Mouse (Mus musculus) midbrain, embryonic 12.5 days (tissue): ENCODE results near the gene Cxcl1. TPM values are rescaled to one million over a fixed set of nuclear protein-coding genes. Genes with fewer than 3 reads are reported as not detected.

Source experiments
- ATAC-seq: fragments of 200-750 bp; cut with Nextera tagmentation; 2 replicates; pipeline ENCODE4 v1.8.0; 2017; ENCODE audit warnings: low read depth, moderate TSS enrichment, moderate library complexity; ENCODE audit not compliant: low FRiP score
- H3K27ac ChIP-seq: fragments of 300-500 bp; sonication (generic); replicated peaks from 2 replicates; pipeline ENCODE4 v1.5.1; 2016; ENCODE audit warnings: mild to moderate bottlenecking
- H3K27me3 ChIP-seq: fragments of 300-500 bp; sonication (generic); 2 replicates; pipeline ENCODE4 v1.6.1; 2016; ENCODE audit warnings: mild to moderate bottlenecking
- H3K36me3 ChIP-seq: fragments of 300-500 bp; sonication (generic); 2 replicates; pipeline ENCODE4 v1.6.1; 2016
- H3K4me1 ChIP-seq: fragments of 300-500 bp; sonication (generic); 2 replicates; pipeline ENCODE4 v1.6.1; 2016
- H3K4me2 ChIP-seq: fragments of 300-500 bp; sonication (generic); replicated peaks from 2 replicates; pipeline ENCODE4 v1.6.1; 2016; ENCODE audit warnings: mild to moderate bottlenecking, moderate library complexity
- H3K4me3 ChIP-seq: fragments of 300-500 bp; sonication (generic); 2 replicates; pipeline ENCODE4 v1.5.1; 2016; ENCODE audit warnings: mild to moderate bottlenecking
- H3K9ac ChIP-seq: fragments of 300-500 bp; sonication (generic); replicated peaks from 2 replicates; pipeline ENCODE4 v1.6.1; 2016; ENCODE audit warnings: mild to moderate bottlenecking, moderate library complexity
- H3K9me3 ChIP-seq: fragments of 300-500 bp; sonication (generic); 2 replicates; pipeline ENCODE4 v1.6.1; 2016; ENCODE audit warnings: mild to moderate bottlenecking
- WGBS: fragments of 180-500 bp; shearing (Covaris S2); methylation state at CpG from one replicate; pipeline ENCODE4 v1.1.7; 2016; 5-methylcytosine and 5-hydroxymethylcytosine counted together
- polyA plus RNA-seq: library from polyadenylated mRNA; unstranded; fragments of >200 nt; fragmentation: Nextera tagmentation; extraction: Ambion mirVana; gene quantifications from 2 replicates; pipeline ENCODE4 v1.2.1, GENCODE M21; 2016

Cxcl1 gene
- polyA plus RNA-seq, 1 experiment from 2014 or later = not detected

DNA sequence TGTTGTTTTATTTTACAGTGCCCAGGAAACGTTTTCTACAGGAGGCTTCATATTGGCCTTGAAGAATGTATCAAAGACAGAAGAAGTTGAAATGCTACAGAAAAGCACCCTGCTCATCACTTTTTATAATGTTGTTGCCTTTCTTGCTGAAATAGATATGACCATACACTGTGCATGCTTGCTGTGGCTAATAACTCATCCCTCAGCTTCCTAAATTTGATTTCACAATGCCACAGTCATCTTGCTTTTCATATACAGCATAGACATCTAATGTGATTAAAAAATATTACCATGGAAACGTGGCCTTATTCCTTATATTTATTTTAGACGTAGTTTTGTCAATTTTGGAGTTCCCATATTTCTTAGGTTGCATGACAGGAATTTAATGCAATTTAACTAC, 6.4 kb downstream of the Cxcl1 start:
- Histone ChIP-seq H3K9me3 (no peaks in the 10 kb centered on the region), H3K4me3 (no peak overlapping the region), H3K27ac (no peak overlapping the region), H3K4me2 (no peak overlapping the region), H3K27me3 (no peaks in the 10 kb centered on the region), H3K9ac (no peak overlapping the region), H3K4me1 (no peaks in the 10 kb centered on the region), H3K36me3 (no peaks in the 10 kb centered on the region)
- no peak for ATAC-seq
- 81% methylated on average over 3 of the region's 3 CpGs for WGBS

- peaks cover 13% of the 10 kb centered on the region for H3K27me3 ChIP-seq
- 89% methylated on average over 5 of the region's 5 CpGs for WGBS
- ATAC-seq = no peak
Observed at GRCm38 (mm10) chr5:90899308-90899707, 8.3 kb downstream of the Cxcl1 start.

GRCm38 (mm10) chr5:90900147-90900546, 9.1 kb downstream of the Cxcl1 start:
- no peaks in the 10 kb centered on the region for H3K36me3 ChIP-seq
- H3K9me3 ChIP-seq = no peaks in the 10 kb centered on the region
- peaks cover 10% of the 10 kb centered on the region for H3K4me1 ChIP-seq
- peaks cover 21% of the 10 kb centered on the region for H3K27me3 ChIP-seq
- H3K27ac ChIP-seq = no peak overlapping the region
- WGBS = 74% methylated on average over 7 of the region's 7 CpGs
- H3K4me2 ChIP-seq = no peak overlapping the region
- no peak for ATAC-seq
- H3K9ac ChIP-seq = no peak overlapping the region
- no peak overlapping the region for H3K4me3 ChIP-seq

More at GRCm38 (mm10) chr5:90899308-90899707, 8.3 kb downstream of the Cxcl1 start:
- no peaks in the 10 kb centered on the region for H3K36me3 ChIP-seq
- H3K27ac ChIP-seq = no peak overlapping the region
- no peak overlapping the region for H3K4me2 ChIP-seq
- H3K4me1 ChIP-seq = peaks cover 10% of the 10 kb centered on the region
- H3K9me3 ChIP-seq = no peaks in the 10 kb centered on the region
- no peak overlapping the region for H3K9ac ChIP-seq
- H3K4me3 ChIP-seq = no peak overlapping the region

DNA sequence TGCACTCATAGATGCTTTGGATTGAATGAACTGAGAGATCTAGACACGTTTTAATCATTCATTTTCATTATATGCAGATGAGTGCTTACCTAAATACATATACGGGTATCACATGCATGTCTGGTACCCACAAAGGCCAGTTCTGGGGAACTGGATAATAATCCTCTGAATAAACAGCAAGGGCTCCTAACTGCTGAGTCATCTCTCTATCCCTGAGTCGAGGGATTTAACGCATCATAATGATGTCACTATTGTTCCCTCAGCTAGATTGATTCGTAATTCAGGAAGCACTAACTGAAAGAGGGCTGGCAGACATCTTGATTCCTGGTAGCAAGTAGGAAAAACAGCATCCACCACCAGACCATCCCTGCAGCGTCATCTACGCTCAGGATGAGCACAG, 9.6 kb downstream of the Cxcl1 start:
- Histone ChIP-seq H3K27ac (no peak overlapping the region), H3K4me3 (no peak overlapping the region), H3K4me2 (no peak overlapping the region), H3K9me3 (no peaks in the 10 kb centered on the region), H3K9ac (no peak overlapping the region), H3K4me1 (peaks cover 10% of the 10 kb centered on the region), H3K27me3 (peaks cover 21% of the 10 kb centered on the region), H3K36me3 (no peaks in the 10 kb centered on the region)
- 68% methylated on average over 7 of the region's 7 CpGs for WGBS
- no peak for ATAC-seq

- peaks cover 21% of the 10 kb centered on the region for H3K27me3 ChIP-seq
- H3K4me3 ChIP-seq = peak overlapping the region; percentile 35
- peaks cover 10% of the 10 kb centered on the region for H3K4me1 ChIP-seq
- H3K4me2 ChIP-seq = peak overlapping the region; percentile 59
- H3K27ac ChIP-seq = no peak overlapping the region
- no peak overlapping the region for H3K9ac ChIP-seq
- ATAC-seq = peak; percentile 63
- no peaks in the 10 kb centered on the region for H3K36me3 ChIP-seq
- 18% methylated on average over 10 of the region's 10 CpGs for WGBS
- H3K9me3 ChIP-seq = no peaks in the 10 kb centered on the region
Observed at GRCm38 (mm10) chr5:90902380-90903260, 11.6 kb downstream of the Cxcl1 start.

GRCm38 (mm10) chr5:90903339-90904020, 12.4 kb downstream of the Cxcl1 start, which contains the start of gene Cxcl2:
Gene Cxcl2 (plus strand): TSS chr5:90903871.
- peaks cover 21% of the 10 kb centered on the region for H3K27me3 ChIP-seq
- H3K36me3 ChIP-seq = no peaks in the 10 kb centered on the region
- peak; percentile 78 for ATAC-seq
- H3K4me3 ChIP-seq = peak within 1 kb of the TSS; percentile 35
- peak within 1 kb of the TSS; percentile 59 for H3K4me2 ChIP-seq
- H3K9me3 ChIP-seq = no peaks in the 10 kb centered on the region
- WGBS = 7% methylated on average over 22 of the region's 22 CpGs
- H3K4me1 ChIP-seq = peaks cover 10% of the 10 kb centered on the region
- H3K27ac ChIP-seq = no peak within 1 kb of the TSS
- H3K9ac ChIP-seq = 0 out of 2 replicates have a peak within 1 kb of the TSS, but pooled peaks have one; percentile 1

DNA sequence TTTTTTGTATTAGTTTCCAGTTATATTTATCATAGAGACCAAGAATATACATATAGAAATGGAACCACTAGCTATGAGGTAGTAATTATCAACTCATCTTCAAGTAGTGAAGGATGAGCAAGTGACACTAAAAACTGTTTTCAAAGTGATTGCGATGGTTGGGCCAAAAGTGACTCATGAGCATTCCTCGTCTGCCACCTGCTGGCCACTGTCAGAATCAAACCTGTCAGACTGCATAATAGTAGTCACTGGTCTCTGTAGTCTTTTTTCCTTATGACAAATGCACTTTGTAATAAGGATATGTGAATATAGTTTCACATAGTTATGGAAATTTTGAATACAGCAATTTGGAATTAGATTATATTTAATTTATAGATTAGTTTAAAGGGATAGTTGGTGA, 17.9 kb downstream of the Cxcl1 start:
- no peak overlapping the region for H3K4me2 ChIP-seq
- H3K27me3 ChIP-seq = peaks cover 11% of the 10 kb centered on the region
- H3K9ac ChIP-seq = no peak overlapping the region
- no peaks in the 10 kb centered on the region for H3K4me1 ChIP-seq
- no peak overlapping the region for H3K4me3 ChIP-seq
- no peak overlapping the region for H3K27ac ChIP-seq
- ATAC-seq = peak; percentile 74; the same call in 1 of the 2 replicates
- H3K9me3 ChIP-seq = no peaks in the 10 kb centered on the region
- WGBS = 3% methylated on average over 2 of the region's 2 CpGs
- no peaks in the 10 kb centered on the region for H3K36me3 ChIP-seq

DNA sequence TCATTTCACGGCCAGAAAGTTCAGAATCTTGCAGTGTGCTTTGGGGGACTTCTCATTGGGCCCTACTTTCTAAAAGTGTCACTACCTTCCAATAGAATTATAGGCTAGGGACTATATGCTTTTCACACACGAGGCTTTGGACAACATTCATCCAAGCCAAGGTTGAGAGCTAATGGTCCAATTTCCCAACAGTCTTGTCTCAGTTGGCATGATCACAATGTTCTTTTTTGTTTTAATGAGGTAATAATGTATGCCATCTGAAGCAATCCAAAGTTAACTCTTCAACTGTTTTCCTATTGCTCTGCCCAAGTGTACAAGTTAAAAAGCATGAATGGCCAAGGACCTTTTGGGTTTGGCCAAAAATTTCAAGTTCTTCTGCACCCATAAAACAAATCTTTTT, 28.5 kb downstream of the Cxcl1 start:
- no peaks in the 10 kb centered on the region for H3K9me3 ChIP-seq
- H3K4me1 ChIP-seq = no peaks in the 10 kb centered on the region
- no peak overlapping the region for H3K4me2 ChIP-seq
- no peak overlapping the region for H3K9ac ChIP-seq
- no peak overlapping the region for H3K4me3 ChIP-seq
- H3K27me3 ChIP-seq = no peaks in the 10 kb centered on the region
- no peak for ATAC-seq
- H3K27ac ChIP-seq = no peak overlapping the region
- 79% methylated on average over 2 of the region's 2 CpGs for WGBS
- no peaks in the 10 kb centered on the region for H3K36me3 ChIP-seq

GRCm38 (mm10) chr5:90922958-90923357, 31.9 kb downstream of the Cxcl1 start:
- Histone ChIP-seq H3K36me3 (no peaks in the 10 kb centered on the region), H3K27ac (no peak overlapping the region), H3K4me3 (no peak overlapping the region), H3K4me1 (no peaks in the 10 kb centered on the region), H3K4me2 (no peak overlapping the region), H3K9ac (no peak overlapping the region), H3K9me3 (no peaks in the 10 kb centered on the region), H3K27me3 (no peaks in the 10 kb centered on the region)
- ATAC-seq = no peak
- 92% methylated on average over 4 of the region's 4 CpGs for WGBS

- Histone ChIP-seq H3K9me3 (no peaks in the 10 kb centered on the region), H3K4me2 (peak overlapping the region; percentile 63), H3K4me3 (peak overlapping the region; percentile 66), H3K27me3 (no peaks in the 10 kb centered on the region), H3K36me3 (peaks cover 17% of the 10 kb centered on the region), H3K4me1 (peaks cover 9% of the 10 kb centered on the region), H3K27ac (peak overlapping the region; percentile 98), H3K9ac (peak overlapping the region; percentile 96)
- whole genome bisulfite sequencing = 49% methylated on average over 2 of the region's 2 CpGs
- peak; percentile 19 for ATAC-seq
Observed at GRCm38 (mm10) chr5:90930546-90930945, 39.5 kb downstream of the Cxcl1 start.

- peak; percentile 99 for ATAC-seq
- Histone ChIP-seq H3K27me3 (no peaks in the 10 kb centered on the region), H3K9me3 (no peaks in the 10 kb centered on the region), H3K4me1 (peaks cover 9% of the 10 kb centered on the region), H3K36me3 (peaks cover 17% of the 10 kb centered on the region), H3K9ac (peak within 1 kb of the TSS; percentile 96), H3K4me2 (peak within 1 kb of the TSS; percentile 63), H3K27ac (peak within 1 kb of the TSS; percentile 98), H3K4me3 (peak within 1 kb of the TSS; percentile 66)
- WGBS = under 1% methylated on average over 64 of the region's 79 CpGs
Observed at GRCm38 (mm10) chr5:90930971-90931851, 40.2 kb downstream of the Cxcl1 start, which contains the start of gene Mthfd2l. Gene Mthfd2l (plus strand): TSS chr5:90931117.
